11 mouse cellular contexts compared by ENCODE assay signal in the genomic region with DNA sequence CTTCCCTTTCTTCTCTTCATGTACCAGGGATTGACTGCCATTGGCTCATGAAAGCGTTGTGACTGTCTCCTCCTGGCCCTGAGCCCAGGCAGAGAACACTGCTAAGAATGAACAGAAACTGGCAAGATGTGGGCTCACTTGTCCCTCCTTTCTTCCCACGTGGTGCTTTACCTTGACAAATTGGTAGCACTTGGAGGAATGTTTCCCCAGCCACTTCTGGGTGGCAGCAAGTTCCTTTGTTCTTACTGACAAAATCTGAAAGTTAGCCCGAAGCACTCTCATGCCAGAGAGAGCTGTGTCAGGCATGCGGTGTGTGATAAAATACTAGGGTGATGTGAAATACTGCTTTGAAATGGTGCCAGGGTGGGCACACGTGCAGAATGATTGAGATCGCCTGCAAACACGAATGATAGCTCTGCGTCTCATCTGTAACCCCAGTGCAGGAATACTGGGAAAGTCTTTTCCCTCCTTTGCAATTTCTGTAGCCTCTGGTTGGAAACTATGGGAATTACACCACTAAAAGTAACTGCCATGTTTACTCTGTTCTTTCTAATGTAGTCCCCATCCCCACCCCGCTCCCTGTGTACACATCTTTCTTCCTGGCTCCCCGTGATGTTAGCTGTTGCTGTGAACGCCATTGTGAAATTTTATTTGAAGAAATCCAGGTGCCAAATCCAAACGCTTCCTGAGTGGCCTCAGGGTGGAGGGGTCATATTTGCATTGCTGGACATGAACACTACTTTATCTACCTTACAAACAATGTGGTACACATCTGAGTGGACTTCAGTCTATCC.
DNase-seq lines count a peak whose midpoint lies in the region; ATAC-seq and TF ChIP-seq lines count a peak whose summit lies in the region.
"Had no signal": no experiment of that assay in that cellular context is flagged by ENCODE, and none has a peak within 500 bp of the region (broad histone marks: within the 10 kb centered on the region; RNA-seq: fewer than 3 reads in every experiment).

No protein-coding gene starts in this region.

- intact Hi-C loops in gastrocnemius, adult 2 months (cut with DNase I) = no loop called here

- 0 out of 2 replicates have a peak overlapping the region, but pooled peaks have one; percentile 6 for H3K4me2 ChIP-seq in forebrain, embryonic 15.5 days (replicated peaks)
- H3K4me2 ChIP-seq in forebrain, embryonic 12.5 days = no peak overlapping the region
- no peak overlapping the region for H3K4me2 ChIP-seq in neural tube, embryonic 14.5 days (ENCODE audit: low read depth, low read length)
- H3K4me2 ChIP-seq: intestine, embryonic 15.5 days had no signal

- 50% methylated on average over 12 of the region's 12 CpGs for WGBS in forebrain, embryonic 15.5 days
- 78% methylated on average over 12 of the region's 12 CpGs for WGBS in forebrain, embryonic 12.5 days
- WGBS in neural tube, embryonic 14.5 days = 46% methylated on average over 12 of the region's 12 CpGs

- no peaks in the 10 kb centered on the region for H3K9me3 ChIP-seq in forebrain, embryonic 15.5 days
- H3K9me3 ChIP-seq in forebrain, embryonic 12.5 days = no peaks in the 10 kb centered on the region
- H3K9me3 ChIP-seq in neural tube, embryonic 14.5 days (ENCODE audit: control insufficient read depth, low read length) = no peaks in the 10 kb centered on the region
- H3K9me3 ChIP-seq: intestine, embryonic 15.5 days had no signal

- no peaks in the 10 kb centered on the region for H3K36me3 ChIP-seq in forebrain, embryonic 15.5 days
- H3K36me3 ChIP-seq in forebrain, embryonic 12.5 days (replicated peaks) = no peaks in the 10 kb centered on the region
- H3K36me3 ChIP-seq in neural tube, embryonic 14.5 days (ENCODE audit: control insufficient read depth, insufficient read depth, low read length) = no peaks in the 10 kb centered on the region
- H3K36me3 ChIP-seq: intestine, embryonic 15.5 days had no signal

- H3K4me1 ChIP-seq in forebrain, embryonic 15.5 days = peaks cover 7% of the 10 kb centered on the region; the same call in 1 of the 2 replicates
- no peaks in the 10 kb centered on the region for H3K4me1 ChIP-seq in forebrain, embryonic 12.5 days
- no peaks in the 10 kb centered on the region for H3K4me1 ChIP-seq in neural tube, embryonic 14.5 days (ENCODE audit: control insufficient read depth, insufficient read depth, low read length)
- H3K4me1 ChIP-seq: intestine, embryonic 15.5 days had no signal

- peak; percentile 64; the same call in 1 of the 2 replicates for ATAC-seq in forebrain, embryonic 15.5 days (replicated peaks)
- ATAC-seq in forebrain, embryonic 12.5 days (ENCODE audit: low FRiP score) = no peak
- peak; percentile 91 for ATAC-seq in neural tube, embryonic 14.5 days (ENCODE audit: low read depth)
- ATAC-seq: CD4-positive, CD25-positive, alpha-beta regulatory T cell, adult 4 months; intestine, embryonic 15.5 days had no signal

- TF ChIP-seq CTCF in gastrocnemius, adult 2 months (IDR thresholded peaks at IDR 0.05) = no peak

- H3K27me3 ChIP-seq in forebrain, embryonic 15.5 days = no peaks in the 10 kb centered on the region
- H3K27me3 ChIP-seq in forebrain, embryonic 12.5 days = peaks cover 23% of the 10 kb centered on the region
- no peaks in the 10 kb centered on the region for H3K27me3 ChIP-seq in neural tube, embryonic 14.5 days (ENCODE audit: control insufficient read depth, insufficient read depth, low read length)
- H3K27me3 ChIP-seq: intestine, embryonic 15.5 days had no signal

- no peak overlapping the region for H3K27ac ChIP-seq in forebrain, embryonic 15.5 days (replicated peaks)
- no peak overlapping the region for H3K27ac ChIP-seq in forebrain, embryonic 12.5 days
- no peak overlapping the region for H3K27ac ChIP-seq in neural tube, embryonic 14.5 days (ENCODE audit: low read depth, low read length)
- H3K27ac ChIP-seq in gastrocnemius, adult 2 months = no peak overlapping the region
- H3K27ac ChIP-seq: intestine, embryonic 15.5 days had no signal

- H3K4me3 ChIP-seq in forebrain, embryonic 15.5 days = no peak overlapping the region
- no peak overlapping the region for H3K4me3 ChIP-seq in forebrain, embryonic 12.5 days (replicated peaks)
- no peak overlapping the region for H3K4me3 ChIP-seq in neural tube, embryonic 14.5 days (ENCODE audit: low read depth, low read length)
- no peak overlapping the region for H3K4me3 ChIP-seq in gastrocnemius, adult 2 months
- H3K4me3 ChIP-seq: intestine, embryonic 15.5 days had no signal

- H3K9ac ChIP-seq in forebrain, embryonic 15.5 days (replicated peaks) = no peak overlapping the region
- no peak overlapping the region for H3K9ac ChIP-seq in forebrain, embryonic 12.5 days
- H3K9ac ChIP-seq in neural tube, embryonic 14.5 days (replicated peaks; ENCODE audit: low read depth, low read length) = no peak overlapping the region
- H3K9ac ChIP-seq: intestine, embryonic 15.5 days had no signal

- DNase-seq in brain, adult 2 months (ENCODE audit: low read depth, low spot score) = peak; percentile 70
- DNase-seq in liver = peak; percentile 4
- DNase-seq in gastrocnemius, adult 2 months = no peak
- DNase-seq in heart, postnatal 4 days = no peak
- no peak for DNase-seq in ovary, adult 18-20 months (ENCODE audit: low spot score)
- DNase-seq: gastrocnemius, postnatal 25 days had no signal

Comparison
In these comparisons a context has a peak if more than half of its experiments do, and no peak if none do; other contexts are left out.
1. DNase-seq: peak in brain, adult 2 months (single experiment) and liver (single experiment); none in gastrocnemius, adult 2 months (single experiment), heart, postnatal 4 days (single experiment) and ovary, adult 18-20 months (single experiment).